Mouse (Mus musculus) lung, embryonic 16.5 days (tissue): ENCODE data around the gene Hps3. TPM values are rescaled to one million over a fixed set of nuclear protein-coding genes. Genes with fewer than 3 reads are reported as not detected.
"Not testable (repeated sequence)": the region's sequence is repeated elsewhere in the genome, so short reads cannot be mapped to it uniquely, and the experiment has no call there.

ENCODE experiments used
- ATAC-seq: fragments of 200-750 bp; cut with Nextera tagmentation; 2 replicates; pipeline ENCODE4 v1.8.0; 2017; ENCODE audit warnings: low read depth, mild to moderate bottlenecking, moderate library complexity
- H3K27ac ChIP-seq: fragments of 300-500 bp; sonication (generic); 2 replicates; pipeline ENCODE4 v1.5.1; 2014; ENCODE audit warnings: mild to moderate bottlenecking, control low read depth, low read length
- H3K27me3 ChIP-seq: fragments of 300-500 bp; sonication (generic); 2 replicates; pipeline ENCODE4 v1.6.1; 2014; ENCODE audit warnings: low read depth, low read length, mixed read lengths; ENCODE audit not compliant: control insufficient read depth, insufficient read depth
- H3K36me3 ChIP-seq: fragments of 300-500 bp; sonication (generic); 2 replicates; pipeline ENCODE4 v1.6.1; 2014; ENCODE audit warnings: low read length; ENCODE audit not compliant: control insufficient read depth, insufficient read depth
- H3K4me1 ChIP-seq: fragments of 300-500 bp; sonication (generic); replicated peaks from 2 replicates; pipeline ENCODE4 v1.6.1; 2014; ENCODE audit warnings: low read length, mixed read lengths; ENCODE audit not compliant: control insufficient read depth, insufficient read depth
- H3K4me2 ChIP-seq: fragments of 300-500 bp; sonication (generic); 2 replicates; pipeline ENCODE4 v1.6.1; 2014; ENCODE audit warnings: low read depth, low read length, control low read depth
- H3K4me3 ChIP-seq: fragments of 300-500 bp; sonication (generic); 2 replicates; pipeline ENCODE4 v1.5.1; 2014; ENCODE audit warnings: mild to moderate bottlenecking, low read length, control low read depth
- H3K9ac ChIP-seq: fragments of 300-500 bp; sonication (generic); 2 replicates; pipeline ENCODE4 v1.6.1; 2014; ENCODE audit warnings: low read length, control low read depth
- H3K9me3 ChIP-seq: fragments of 300-500 bp; sonication (generic); 2 replicates; pipeline ENCODE4 v1.6.1; 2016; ENCODE audit warnings: low read length; ENCODE audit not compliant: control insufficient read depth
- WGBS: fragments of 180-500 bp; shearing (Covaris S2); extraction: QIAGEN DNeasy Blood & Tissue Kit; methylation state at CpG from one replicate; pipeline ENCODE4 v1.1.7; 2014; 5-methylcytosine and 5-hydroxymethylcytosine counted together
- polyA plus RNA-seq: library from polyadenylated mRNA; unstranded; fragments of >200 nt; fragmentation: Nextera tagmentation; extraction: Ambion mirVana; gene quantifications from 2 replicates; pipeline ENCODE4 v1.2.1, GENCODE M21; 2015

Gene Hps3
- polyA plus RNA-seq, 1 experiment from 2014 or later, result 12.2 TPM

- WGBS, result 69% methylated on average over 7 of the region's 7 CpGs
- H3K9me3 ChIP-seq, H3K27ac ChIP-seq, H3K4me1 ChIP-seq, H3K4me3 ChIP-seq, ATAC-seq, H3K4me2 ChIP-seq, H3K27me3 ChIP-seq, H3K9ac ChIP-seq: not testable (repeated sequence)
- peaks cover 12% of the 10 kb centered on the region for H3K36me3 ChIP-seq
Measured at GRCm38 (mm10) chr3:20010905-20011304, 24.2 kb downstream of the Hps3 start.

DNA sequence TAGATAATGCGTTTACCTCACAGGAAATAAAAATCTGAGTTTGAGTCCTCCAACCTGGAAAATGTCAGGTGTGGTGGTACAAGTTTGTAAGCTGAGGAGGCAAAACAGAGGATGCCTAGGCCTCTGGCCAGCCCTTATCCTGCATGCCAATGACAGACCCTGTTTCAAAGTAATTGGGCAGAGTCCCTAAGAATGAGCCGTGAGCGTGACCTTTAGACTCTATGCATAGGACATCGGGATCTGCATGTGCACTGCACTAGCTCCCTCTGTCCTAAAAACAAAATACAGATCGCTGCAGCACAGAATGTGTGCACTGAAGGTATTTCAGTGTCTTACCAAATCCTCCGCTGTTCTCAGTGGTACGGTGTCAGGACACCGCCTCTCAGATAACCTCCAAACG is 24.7 kb downstream of the Hps3 start:
- H3K4me3 ChIP-seq, result no peak overlapping the region
- peaks cover 9% of the 10 kb centered on the region for H3K36me3 ChIP-seq
- H3K27me3 ChIP-seq, result no peaks in the 10 kb centered on the region
- no peak for ATAC-seq
- WGBS, result 88% methylated on average over 9 of the region's 9 CpGs
- no peak overlapping the region for H3K4me2 ChIP-seq
- no peak overlapping the region for H3K9ac ChIP-seq
- no peak overlapping the region for H3K27ac ChIP-seq
- no peaks in the 10 kb centered on the region for H3K9me3 ChIP-seq
- H3K4me1 ChIP-seq, result no peaks in the 10 kb centered on the region

DNA sequence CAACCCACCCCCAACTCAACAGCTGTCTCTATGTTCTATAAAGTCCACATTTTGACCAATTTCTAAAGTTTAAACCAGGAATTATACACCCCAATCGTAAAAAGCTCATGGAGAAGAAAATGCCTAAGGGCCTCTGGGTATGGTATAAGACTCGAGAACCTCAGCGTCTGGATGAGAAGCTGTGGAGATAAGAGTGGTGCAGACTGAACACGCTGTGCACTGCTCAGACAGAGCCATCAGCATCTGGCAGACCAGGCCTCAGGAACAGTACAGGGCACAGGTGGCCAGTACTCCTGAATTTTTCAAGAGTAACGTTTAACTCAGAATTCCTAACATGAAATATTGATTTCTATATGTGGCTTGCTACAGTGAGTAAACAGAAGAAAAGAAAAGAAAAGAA is 27.4 kb downstream of the Hps3 start:
- H3K4me1 ChIP-seq, result no peaks in the 10 kb centered on the region
- H3K9me3 ChIP-seq, result no peaks in the 10 kb centered on the region
- no peak overlapping the region for H3K9ac ChIP-seq
- H3K36me3 ChIP-seq, result peaks cover 6% of the 10 kb centered on the region
- no peak overlapping the region for H3K27ac ChIP-seq
- H3K4me2 ChIP-seq, result no peak overlapping the region
- H3K4me3 ChIP-seq, result no peak overlapping the region
- no peaks in the 10 kb centered on the region for H3K27me3 ChIP-seq
- ATAC-seq, result no peak
- 79% methylated on average over 5 of the region's 5 CpGs for WGBS

DNA sequence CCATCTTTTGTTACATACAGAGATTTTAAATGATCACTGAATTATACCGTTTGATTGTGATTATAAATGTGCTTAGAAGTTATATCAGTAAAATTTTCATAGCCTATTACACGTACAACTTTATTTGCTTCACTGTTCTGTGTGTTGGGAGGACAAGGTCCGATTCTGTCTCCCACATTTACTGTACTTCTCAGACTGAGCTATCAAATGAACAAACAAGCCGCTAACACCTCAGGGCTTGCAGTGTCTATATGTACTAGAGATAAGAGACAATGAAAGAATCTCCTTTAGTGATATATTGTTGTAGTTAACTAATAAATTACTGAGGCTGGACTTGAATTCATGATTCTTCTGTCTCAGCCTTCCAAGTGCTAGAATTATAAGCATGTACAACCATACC is 27.8 kb downstream of the Hps3 start:
- Histone ChIP-seq H3K4me2 (no peak overlapping the region), H3K36me3 (peaks cover 6% of the 10 kb centered on the region)

GRCm38 (mm10) chr3:20005611-20006010 is 29.5 kb downstream of the Hps3 start:
- no peak for ATAC-seq
- 68% methylated on average over 1 of the region's 1 CpGs for WGBS
- Histone ChIP-seq H3K27ac (no peak overlapping the region), H3K9me3 (no peaks in the 10 kb centered on the region), H3K4me3 (no peak overlapping the region), H3K4me2 (no peak overlapping the region), H3K36me3 (peaks cover 6% of the 10 kb centered on the region), H3K4me1 (no peaks in the 10 kb centered on the region), H3K27me3 (no peaks in the 10 kb centered on the region), H3K9ac (no peak overlapping the region)

More for the DNA sequence above, 27.8 kb downstream of the Hps3 start:
- Histone ChIP-seq H3K4me1 (no peaks in the 10 kb centered on the region), H3K9me3 (no peaks in the 10 kb centered on the region), H3K9ac (no peak overlapping the region), H3K27me3 (no peaks in the 10 kb centered on the region), H3K4me3 (no peak overlapping the region), H3K27ac (no peak overlapping the region)
- ATAC-seq, result no peak
- 83% methylated on average over 4 of the region's 4 CpGs for WGBS

GRCm38 (mm10) chr3:20004422-20004821 is 30.7 kb downstream of the Hps3 start:
- Histone ChIP-seq H3K36me3 (peaks cover 4% of the 10 kb centered on the region), H3K4me2 (no peak overlapping the region), H3K4me1 (no peaks in the 10 kb centered on the region), H3K4me3 (no peak overlapping the region), H3K9ac (no peak overlapping the region), H3K9me3 (no peaks in the 10 kb centered on the region), H3K27ac (no peak overlapping the region), H3K27me3 (no peaks in the 10 kb centered on the region)
- ATAC-seq, result no peak
- 75% methylated on average over 8 of the region's 8 CpGs for WGBS

GRCm38 (mm10) chr3:20002786-20003185 is 32.3 kb downstream of the Hps3 start:
- Histone ChIP-seq H3K4me2 (no peak overlapping the region), H3K9me3 (no peaks in the 10 kb centered on the region), H3K9ac (no peak overlapping the region), H3K27ac (no peak overlapping the region), H3K27me3 (no peaks in the 10 kb centered on the region), H3K4me3 (no peak overlapping the region), H3K4me1 (no peaks in the 10 kb centered on the region), H3K36me3 (0 out of 2 replicates have a peak, but pooled peaks cover 2% of the 10 kb centered on the region)
- ATAC-seq, result no peak
- WGBS, result 75% methylated on average over 5 of the region's 5 CpGs

DNA sequence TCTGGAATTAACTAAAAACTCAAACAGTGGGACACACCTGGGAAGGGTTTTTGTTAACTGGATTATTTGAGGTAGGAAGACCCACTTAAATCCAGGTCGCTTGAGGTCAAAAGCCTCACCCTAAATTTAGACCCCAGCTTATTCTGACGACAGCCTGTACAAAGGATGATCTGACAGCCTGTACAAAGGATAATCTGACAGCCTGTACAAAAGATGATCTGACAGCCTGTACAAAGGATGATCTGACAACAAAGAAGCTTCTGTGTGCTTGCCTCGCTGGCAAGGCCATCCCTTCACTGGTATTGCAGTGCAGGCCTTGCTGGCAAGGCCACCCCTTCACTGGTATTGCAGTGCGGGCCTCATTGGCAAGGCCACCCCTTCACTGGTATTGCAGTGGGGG is 34.3 kb downstream of the Hps3 start:
- WGBS, result 79% methylated on average over 4 of the region's 4 CpGs
- no peak overlapping the region for H3K9ac ChIP-seq
- no peaks in the 10 kb centered on the region for H3K4me1 ChIP-seq
- H3K4me3 ChIP-seq, result no peak overlapping the region
- no peaks in the 10 kb centered on the region for H3K9me3 ChIP-seq
- ATAC-seq, result no peak
- no peak overlapping the region for H3K27ac ChIP-seq
- H3K36me3 ChIP-seq, result peaks cover 10% of the 10 kb centered on the region; the same call in 1 of the 2 replicates
- H3K4me2 ChIP-seq, result no peak overlapping the region
- H3K27me3 ChIP-seq, result no peaks in the 10 kb centered on the region

DNA sequence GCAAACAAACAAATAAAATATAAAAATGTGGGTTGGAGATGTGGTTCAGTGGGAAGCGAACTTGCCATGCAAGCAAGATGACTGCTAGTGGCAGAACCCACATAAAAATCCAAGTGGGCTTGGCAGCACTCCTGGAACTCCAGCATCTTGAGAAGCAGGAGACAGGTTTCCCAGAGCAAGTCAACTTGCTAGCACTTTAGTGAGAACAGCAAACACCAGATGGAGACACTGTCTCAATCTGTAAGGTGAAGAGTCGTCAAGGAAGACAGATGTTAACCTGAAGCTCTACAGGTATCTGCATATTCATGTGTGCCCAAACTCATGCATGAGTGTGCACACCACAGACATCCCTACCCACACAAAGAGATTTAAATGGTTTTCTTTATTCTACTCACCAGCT is 35.6 kb downstream of the Hps3 start:
- no peak overlapping the region for H3K27ac ChIP-seq
- whole genome bisulfite sequencing, result 82% methylated on average over 2 of the region's 2 CpGs
- no peaks in the 10 kb centered on the region for H3K9me3 ChIP-seq
- H3K4me1 ChIP-seq, result no peaks in the 10 kb centered on the region
- H3K36me3 ChIP-seq, result peaks cover 10% of the 10 kb centered on the region; the same call in 1 of the 2 replicates
- H3K9ac ChIP-seq, result no peak overlapping the region
- ATAC-seq, result no peak
- no peak overlapping the region for H3K4me3 ChIP-seq
- H3K27me3 ChIP-seq, result no peaks in the 10 kb centered on the region
- no peak overlapping the region for H3K4me2 ChIP-seq

DNA sequence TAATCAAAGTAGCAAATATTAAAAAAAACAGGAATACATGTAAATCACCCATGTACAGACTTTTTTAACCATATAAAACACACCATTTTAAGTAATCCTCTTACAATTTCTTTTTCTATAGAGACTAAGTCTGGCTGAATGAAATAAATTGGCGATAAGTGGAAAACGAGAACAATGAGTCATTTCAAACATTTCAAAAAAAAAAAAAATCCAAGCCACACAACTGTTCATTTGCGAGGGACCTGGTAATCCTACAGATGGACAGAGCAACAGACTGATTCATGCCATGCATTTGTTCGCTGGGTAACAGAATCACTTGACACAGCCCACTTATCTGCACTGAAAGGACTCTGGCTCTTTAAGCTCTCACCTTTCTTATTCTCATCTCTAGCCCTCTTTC is 42.7 kb downstream of the Hps3 start:
- Histone ChIP-seq H3K27ac (no peak overlapping the region), H3K4me1 (no peaks in the 10 kb centered on the region), H3K27me3 (no peaks in the 10 kb centered on the region), H3K4me2 (no peak overlapping the region), H3K36me3 (peaks cover 8% of the 10 kb centered on the region; the same call in 1 of the 2 replicates), H3K9me3 (no peaks in the 10 kb centered on the region), H3K9ac (no peak overlapping the region), H3K4me3 (no peak overlapping the region)
- no peak for ATAC-seq
- 81% methylated on average over 4 of the region's 4 CpGs for WGBS
